Mouse (Mus musculus): ENCODE measurements at regions not wholly inside any gene's neighbourhood (a gene's known extent, or its start where the extent isn't known, plus 50 kb on each side); places are given as distances from the start of the nearest gene placed in this dataset.

DNA sequence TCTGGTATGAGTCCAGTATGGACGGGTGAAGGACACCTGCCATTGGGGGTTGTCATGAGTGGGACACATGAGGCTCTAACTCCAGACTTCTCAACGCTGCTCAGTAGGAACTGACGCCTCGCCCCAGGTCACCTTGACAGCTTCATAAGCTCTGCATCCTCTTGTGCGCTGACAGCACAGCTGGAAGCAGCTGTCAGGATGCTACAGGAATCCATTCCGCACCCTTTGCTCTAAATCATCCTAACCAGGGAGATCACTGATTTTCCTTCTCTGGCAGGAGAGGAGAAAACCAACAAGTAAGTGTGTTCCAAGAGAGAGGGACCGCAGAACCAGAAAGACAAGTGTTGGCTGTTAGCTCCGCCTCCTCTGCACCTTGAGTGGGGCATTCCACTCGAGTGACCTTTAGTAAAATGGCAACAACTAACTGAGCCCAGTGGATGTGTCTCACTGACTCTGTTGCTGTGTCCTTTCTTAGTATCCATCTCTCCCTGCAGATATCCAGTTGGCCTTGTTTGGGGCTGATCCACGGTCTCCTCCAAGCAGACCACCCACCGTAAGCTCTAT lies 449.8 kb downstream of the Wdr11 start:
- DNase-seq: no peak

DNA sequence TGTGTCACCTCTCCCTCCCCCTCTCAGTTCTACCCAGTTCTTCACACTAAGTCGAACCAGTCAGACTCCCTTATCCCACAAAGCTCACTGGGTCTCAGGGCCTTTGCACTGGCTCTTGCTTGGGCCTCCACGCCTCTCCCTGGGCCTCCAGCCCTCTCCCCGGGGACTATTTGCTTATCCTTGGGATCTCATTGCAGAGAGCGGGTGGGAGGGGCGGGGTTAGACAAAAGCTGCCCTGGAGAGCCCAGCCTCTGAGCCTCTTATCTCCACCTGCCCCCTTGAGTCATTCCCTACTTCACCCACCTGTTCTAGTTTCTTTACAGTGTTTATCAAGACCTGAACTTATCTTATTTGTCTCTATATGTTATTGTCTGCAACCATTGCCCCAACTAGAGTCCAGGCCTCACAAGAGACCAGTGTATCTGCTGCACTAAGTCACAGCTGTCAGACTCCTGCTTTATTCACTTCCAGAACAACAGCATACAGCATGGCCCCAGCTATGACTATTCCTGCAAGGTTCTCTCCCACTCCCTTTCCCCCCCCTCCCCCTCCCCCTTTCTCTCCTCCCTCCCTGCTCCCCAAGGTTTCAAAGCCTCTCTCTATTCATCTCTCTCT lies 450.7 kb downstream of the Wdr11 start:
- no peak for DNase-seq

DNA sequence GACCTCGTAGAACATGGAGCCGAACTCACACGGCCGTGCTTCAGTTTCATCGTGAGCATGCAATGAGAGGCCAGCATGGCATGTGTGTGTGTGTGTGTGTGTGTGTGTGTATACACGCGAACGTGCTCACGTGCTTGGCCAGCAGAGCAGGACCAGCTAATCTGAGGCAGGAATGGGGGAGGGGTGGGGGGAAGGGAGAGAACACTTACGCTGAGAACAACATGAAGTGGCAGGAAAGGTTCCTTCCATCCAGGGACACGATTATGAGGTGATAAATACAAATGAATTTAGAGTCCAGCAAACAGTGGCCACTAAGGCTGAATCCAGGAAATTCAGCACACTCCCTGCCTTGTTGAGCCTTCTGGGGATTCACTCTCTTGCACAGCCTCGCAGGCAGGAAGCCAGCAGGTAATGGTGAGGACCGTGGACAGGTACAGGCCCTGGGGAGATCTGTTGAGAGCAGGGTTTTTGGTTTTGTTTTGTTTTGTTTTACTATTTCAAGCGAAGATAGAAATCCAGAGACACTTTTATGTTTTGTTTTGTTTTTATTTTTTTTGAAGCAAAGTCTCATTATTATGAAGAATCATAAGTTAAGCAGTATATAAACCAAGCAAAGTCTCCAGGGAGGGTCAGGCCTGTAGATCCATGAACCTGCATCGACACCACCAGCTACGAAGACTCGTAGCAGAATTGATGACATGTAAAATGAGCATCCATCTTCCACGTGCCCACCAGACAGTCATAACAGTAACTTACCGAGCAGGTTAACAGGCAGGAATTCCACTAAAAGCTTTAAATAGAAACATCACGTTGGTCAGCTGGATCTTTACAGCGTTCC lies 452.0 kb downstream of the Wdr11 start:
- DNase-seq: no peak

DNA sequence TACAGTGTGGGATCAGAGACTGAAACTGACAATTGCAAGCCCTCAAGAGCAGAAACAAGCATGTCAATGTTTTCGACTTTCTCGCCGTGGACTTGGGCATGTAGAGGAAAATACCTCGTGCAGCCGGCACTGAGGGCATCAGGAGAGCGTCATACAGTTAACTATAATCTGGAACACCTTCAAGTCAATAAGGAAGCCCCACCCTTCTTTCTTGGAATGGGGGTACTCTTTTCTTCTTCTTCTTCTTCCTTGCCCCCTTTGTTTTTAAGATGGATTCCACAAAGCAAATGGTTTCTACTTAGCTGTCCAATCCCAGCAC lies 452.5 kb downstream of the Wdr11 start:
- no peak for DNase-seq

DNA sequence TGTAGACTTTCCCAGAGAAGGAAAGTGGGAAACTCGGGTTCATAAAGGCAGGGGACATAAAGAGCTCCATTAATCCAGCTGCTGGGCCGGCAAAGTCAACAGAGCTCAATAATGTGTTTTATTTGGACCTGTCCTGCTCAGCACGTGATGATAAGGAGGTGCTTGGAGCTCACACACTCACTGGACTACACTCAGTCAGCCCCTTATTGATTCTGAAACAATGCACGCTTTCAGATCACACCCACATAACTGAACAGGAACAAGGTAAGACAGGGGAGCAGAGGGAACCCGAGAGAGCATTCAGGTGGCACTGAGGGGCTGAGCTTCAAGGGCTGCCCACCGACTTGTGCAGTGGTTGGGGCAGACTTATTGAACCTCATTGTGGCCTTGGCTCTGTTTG lies 452.9 kb downstream of the Wdr11 start:
- no peak for DNase-seq

DNA sequence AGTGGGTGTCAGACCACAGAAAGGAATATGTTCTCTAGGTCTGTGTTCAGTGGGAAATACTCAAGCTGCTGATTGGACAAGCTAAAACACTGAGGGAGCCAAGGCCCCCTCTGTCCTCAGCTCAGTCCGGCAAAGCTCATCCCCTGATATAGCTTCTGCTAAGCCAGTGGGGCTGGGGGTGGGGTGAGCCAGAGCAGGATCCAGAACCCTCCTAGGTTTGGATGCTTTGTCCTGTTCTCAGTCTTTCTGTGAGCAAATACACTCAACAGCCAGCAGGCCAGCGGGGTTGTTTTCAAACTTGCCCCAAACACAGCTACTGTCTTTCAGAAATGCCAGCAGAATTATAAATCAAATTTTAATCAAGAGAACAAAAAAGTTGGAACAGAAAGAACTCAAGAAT lies 454.4 kb downstream of the Wdr11 start:
- no peak for DNase-seq

DNA sequence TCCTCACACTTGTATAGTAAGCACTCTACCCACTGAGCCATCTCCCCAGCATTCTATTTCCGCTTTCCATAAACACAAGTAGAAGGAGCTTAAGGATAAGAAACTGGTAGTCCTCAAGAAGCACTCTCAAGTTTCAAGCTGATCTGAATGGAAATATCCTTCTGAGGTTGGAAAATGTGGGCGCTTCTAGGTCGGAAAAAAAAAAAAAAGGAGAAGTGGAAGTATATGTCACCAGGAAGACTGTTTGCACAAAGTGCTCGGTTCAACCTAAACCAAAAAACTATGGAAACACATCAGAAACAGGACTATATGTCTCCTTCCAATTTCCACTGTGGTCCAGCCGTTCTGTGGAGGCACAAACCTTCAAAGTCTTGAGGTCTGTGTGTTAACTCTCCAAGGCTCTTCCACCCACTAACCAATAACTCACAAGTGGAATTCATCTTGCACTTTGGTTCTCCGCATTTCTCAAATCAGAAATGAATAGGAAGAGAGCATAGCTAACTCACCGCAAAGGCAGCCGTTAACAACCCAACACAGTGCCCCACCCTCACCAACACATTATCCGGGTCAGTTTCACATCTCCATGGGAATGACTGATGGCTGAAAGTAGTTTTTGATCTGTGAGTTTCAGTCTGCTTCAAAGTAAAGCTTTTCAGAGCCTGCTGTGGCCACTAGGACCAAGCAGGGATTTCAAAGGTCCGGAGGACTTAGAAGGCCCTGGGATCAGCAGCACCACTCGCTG lies 455.8 kb downstream of the Wdr11 start:
- DNase-seq: no peak

DNA sequence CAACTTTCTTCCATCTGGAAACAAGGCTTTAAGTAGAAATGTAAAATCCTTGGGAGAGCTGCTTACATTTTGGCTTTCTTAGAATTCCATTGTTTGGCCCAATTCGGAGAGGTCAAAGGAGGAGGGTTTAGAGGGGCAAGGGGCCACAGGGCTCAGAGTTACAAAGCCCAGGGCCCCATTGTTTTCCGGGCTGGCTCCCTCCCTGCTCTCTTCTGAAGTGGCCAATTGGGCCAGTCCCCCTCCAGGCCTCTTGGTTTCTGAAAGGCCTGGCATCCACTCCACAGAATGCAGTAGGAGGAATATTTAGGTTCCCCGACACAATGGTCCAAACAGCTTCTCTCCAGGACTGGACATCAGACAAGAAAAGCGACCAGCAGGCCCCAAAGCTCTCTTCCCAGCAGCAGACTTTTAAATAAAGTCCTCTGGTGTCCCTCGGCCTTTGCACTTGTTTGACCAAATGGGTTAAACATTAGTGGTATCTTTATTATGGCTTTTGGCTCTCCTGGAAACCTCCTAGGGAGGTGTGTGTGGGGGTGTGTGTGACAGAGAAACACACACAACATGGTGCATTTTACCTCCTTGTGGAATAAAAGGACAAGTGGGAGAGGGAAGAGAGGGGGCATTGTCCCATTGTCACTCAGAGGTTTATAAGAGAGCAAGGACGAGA lies 456.6 kb downstream of the Wdr11 start:
- DNase-seq: no peak

DNA sequence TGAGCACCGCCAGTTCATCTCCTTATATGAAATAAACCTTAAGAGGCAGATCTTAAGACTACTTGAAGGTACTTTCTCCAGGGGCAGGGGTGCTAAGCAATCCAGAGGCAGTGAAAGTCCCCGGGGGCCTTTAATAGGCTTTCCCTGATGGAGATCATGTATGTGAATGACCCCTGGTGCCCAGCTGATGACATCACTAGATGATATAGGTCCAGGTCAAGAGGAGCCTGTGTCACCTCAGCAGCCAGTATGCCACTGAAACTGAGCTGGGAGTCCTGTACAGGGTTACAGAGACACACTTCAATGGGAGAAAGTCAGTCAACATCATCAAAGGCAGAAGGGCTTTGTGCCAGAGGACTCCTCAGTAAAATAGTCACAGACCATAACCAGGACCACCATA lies 457.8 kb downstream of the Wdr11 start:
- no peak for DNase-seq

DNA sequence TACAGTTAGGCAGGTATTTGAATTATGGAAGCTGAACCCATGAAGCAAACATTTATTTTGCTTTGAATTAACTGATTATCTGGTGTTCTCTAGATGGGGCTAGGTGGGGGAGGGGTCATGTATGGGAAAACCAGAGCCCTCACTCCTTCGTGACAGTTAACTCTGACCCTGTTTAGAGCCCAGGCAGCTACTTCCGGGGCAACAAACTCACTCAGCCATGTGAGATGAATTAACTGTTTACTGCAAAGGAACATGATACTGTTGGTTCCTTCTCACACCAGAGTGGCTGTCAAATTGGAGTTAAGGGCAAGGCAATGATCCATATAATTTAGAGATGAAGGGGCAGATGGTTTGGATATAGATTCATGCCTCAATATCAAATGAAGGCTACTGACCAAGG lies 458.5 kb downstream of the Wdr11 start:
- DNase-seq: no peak

DNA sequence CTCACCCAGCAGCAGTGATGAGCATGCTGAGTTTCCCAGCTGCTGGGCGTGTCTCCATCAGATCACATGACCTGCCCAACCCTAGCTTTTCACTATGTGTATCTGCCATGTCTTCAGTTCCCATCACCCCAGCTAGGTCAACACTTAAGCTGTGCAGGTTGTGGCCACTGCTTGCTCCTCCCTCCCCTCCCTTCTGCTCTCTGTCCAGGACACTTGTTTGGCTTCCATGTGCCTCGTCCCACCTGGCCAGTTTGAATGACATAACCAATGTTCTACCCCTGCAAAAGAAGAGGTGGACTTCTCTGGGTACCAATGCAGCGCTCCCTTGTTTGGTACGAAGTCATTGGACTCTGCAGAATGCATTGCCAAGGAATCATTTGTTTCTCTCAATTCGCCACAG lies 460.7 kb downstream of the Wdr11 start:
- no peak for DNase-seq

DNA sequence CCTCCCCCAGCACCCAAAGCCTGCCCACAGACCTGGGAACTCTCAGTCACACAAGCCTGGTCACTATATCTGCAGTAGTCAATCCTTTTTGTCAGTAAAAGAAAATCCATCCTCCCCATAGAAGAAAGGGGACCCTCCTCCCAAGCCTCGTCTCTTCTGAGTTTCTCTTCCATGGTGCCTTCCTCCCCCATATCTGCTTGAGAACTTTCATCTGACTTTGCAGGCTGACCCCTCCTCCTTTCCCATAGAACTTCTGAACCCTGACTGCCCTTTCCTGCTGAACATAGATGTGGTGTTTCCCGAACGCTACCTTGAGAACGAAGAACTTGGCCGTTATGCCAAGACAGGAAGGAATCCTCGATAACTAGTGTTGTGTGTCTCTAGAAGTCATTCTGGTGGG lies 462.5 kb downstream of the Ate1 start:
- no peak for DNase-seq

DNA sequence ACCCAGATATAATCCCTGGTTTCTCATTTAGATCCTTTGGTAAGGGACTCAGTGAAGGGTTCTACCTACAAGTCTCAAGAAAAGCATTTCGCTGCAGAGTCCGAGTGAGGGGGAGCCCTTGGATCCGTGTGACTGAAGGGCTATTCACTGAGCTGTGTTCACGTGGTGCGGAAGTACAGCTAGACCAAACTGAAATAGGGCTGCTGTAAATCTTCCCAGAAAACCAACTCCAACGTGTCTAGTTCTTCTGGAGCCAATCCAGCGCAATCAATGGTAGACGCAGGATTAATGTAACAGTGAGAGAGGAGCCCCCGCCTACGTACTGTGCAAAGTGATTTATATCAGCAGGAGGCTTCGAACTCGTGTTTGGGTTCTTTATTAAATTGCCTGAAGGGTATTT lies 461.9 kb downstream of the Ate1 start:
- no peak for DNase-seq

DNA sequence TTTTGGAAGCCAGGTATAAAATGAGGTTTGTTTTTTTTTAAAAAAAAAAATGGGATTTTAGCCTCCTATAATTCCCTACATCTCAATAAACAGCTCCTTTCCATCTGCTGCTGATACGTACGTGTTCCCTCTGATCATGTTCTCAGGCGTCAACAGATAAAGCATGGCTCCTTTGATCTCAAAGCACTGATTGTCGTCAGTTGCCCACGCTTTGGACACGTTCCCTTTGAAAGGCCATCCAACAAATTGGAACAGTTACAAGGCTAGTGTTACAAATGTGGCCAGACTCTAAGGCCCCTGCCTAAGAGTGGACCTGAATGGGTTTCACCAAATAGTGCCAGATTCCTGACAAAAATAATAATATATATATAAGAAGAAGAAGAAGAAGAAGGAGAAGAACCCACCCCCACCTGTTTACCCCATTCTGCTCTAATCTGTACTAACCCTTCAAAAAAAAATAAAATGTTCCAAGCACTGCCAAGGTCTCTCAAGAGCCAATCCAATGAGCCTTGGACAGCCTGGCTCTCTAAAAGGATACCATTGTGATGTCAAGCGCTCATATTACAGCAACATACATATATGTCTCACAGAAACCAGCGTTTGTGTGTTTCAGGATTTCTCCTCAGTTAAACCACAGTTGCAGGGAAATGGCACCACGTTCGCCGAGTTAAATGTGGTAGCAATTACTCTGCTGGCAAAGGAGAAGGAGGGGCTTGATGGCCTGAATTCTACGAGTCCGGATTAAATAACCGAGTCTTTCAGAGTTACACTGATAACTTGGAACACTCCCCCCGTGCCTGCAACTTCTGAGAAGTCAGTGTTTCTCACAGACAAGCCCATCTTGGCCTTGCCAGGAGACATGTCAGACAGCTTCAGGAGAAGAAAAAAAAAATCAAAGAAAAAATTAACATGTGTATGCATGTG lies 460.2 kb downstream of the Ate1 start:
- no peak for DNase-seq

DNA sequence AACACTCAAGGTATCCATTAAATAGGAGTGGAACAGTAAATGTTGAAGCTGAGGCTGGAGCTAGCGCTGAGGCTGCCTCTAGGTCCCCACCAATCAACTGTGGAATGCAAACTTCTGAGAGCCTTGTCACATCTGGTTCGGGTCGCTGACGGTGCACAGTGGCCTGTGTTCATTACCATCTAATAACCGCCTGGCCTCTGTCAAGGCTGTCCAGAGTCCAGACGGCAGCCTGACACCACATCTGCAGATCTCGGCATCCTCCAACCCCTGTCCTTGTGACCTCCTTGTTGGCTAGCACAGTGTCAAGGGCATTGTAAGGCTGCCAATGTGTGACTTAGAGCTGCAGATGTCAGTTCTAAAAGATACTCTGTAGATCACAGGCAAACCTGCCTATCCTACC lies 455.7 kb downstream of the Ate1 start:
- no peak for DNase-seq

DNA sequence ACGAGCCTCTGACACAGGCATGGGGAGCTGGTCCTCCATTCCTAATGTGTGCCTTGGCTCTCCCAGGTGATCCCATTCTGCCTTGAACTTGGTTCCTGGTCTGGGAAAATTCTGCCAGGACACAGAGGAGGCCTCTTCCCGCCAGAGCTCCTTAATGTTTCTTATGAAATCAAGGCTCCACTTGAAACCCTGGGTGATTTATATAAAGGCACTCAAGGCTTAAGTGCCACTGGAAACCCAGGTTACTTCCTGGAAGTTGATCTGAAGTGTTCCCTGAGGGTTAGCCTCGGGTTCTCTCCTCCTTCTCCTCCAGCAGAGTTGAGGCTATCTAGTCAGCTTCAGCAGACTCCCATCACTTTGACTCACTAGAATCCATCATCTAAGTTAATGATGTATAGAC lies 451.9 kb downstream of the Ate1 start:
- no peak for DNase-seq

DNA sequence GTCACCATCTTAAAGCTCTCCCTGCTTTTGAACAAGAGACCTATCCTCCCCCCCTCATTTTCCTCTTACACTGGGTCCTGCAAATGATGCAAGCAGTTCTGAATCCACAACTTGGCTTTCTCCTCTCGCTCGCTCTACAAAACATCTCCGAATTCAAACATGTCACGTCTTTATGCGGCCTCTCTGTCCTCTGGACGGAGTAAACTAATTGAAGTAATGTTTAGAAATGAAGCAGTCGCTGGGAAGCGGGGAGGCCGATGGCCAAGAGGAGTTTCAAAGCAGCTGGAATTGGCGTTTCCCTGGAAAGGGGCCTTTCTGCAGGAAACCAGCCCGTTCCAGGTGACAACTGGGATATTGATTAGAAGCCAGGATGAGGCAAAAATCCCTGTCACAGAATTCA lies 446.8 kb downstream of the Ate1 start:
- no peak for DNase-seq

DNA sequence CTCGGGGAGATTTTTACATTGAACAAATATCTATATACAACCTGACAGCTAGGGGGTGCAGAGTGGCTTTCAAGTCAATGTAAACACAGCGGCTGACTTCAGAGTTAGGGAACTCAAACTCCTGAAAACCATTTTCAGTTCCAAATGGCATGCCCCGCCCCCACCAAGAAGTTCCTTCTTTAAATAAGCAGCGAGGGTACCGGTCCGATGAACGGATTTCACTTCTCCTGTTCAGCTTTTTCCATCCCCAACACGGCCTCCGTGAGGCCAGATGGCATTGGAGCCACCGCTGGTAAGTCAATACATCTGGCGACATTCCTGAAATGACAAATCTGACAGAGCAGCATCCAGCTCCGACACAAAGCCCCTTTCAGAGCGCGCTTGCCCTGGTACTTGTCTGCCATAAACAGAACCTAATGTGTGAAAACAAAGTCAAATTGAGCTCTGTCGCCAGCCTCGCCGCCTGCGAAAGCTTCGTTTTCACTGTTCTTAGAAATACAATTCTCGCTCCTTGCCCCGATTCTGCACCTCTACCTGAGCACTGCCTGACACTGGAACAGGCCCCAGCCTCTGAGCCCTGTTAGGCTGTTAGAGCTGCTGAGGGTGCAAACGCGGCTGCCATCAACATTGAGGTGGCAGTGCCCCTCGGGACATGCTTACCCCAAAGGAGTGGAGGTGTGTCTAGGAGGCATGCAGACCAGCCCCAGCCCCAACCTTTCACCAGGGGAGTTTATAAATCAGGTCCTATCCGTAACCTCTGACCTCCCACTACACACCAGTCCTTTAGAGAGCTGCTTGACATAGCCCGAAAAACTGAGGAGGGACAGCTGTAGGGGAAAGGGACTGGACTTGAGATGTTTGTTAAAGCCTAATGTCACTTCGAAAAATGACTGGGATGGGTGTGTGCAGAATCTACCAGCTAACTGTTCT lies 446.0 kb downstream of the Ate1 start:
- peak; percentile 19 for DNase-seq

DNA sequence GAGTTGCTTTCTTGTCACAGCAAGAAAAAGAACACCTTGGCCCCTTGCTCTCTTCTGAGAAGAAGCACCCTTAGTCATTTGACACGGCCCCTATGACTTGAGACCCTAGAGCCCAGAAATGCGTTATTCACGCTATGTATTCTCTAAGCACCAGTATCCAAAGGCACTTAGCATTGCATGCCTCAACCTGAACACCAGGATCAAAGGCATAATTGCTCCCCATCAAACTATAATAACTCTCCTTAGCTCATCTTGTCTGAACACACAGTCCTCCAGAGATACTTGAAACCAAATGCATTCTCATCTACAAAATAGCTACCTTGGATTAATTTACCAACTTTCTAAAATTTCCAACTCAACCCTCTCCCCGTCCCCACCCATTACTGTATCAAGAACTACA lies 437.5 kb downstream of the Ate1 start:
- no peak for DNase-seq

DNA sequence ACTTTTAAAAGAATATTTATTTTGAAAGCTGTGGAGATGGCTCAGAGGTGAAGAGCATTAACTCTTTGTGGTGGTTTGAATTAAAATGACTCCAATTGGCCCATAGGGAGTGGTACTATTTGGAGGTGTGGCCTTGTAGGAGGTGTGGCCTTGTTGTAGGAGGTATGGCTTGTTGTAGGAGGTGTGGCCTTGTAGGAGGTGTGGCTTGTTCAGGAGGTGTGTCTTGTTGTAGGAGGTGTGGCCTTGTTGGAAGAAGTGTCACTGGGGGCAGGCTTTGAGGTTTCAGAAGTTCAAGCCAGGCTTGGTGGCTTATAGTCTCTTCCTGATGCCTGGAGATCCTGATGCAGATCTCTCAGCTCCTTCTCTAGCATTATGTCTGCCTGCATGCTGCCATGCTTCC lies 434.5 kb downstream of the Ate1 start:
- DNase-seq: no peak
